Mouse (Mus musculus): ENCODE measurements around the gene Lrrc8b.

DNA sequence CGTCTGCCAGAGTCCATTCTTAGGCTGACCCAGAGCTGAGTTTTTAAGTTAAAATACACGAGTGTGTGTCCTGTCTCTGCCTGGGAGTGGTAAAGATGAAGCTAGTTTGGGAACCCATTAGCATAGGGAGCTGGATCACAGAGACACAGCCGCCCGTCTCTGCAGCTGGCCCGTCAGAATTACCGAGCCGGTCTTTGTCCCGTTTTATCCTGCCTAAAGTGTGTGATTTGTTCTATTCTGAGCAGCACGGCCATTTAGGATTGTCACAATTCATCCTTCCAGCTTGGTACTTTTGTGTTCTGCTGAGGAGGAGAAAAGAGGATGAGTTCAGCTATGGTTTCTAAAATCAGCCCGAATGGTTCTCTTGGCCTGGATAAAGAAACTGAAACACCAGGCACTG is 51.7 kb downstream of the Lrrc8b start:
- TF ChIP-seq CTCF (IDR thresholded peaks at IDR 0.05; ENCODE audit: low read depth) (no peak), EP300 (optimal IDR thresholded peaks at IDR 0.05) (no peak)

Measured in stomach, postnatal 0 days (tissue).